Mouse (Mus musculus): ENCODE data around the gene Zfp110.

GRCm38 (mm10) chr7:12787333-12787732 lies 47.2 kb upstream of the Zfp110 start:
- TF ChIP-seq MAX (IDR thresholded peaks at IDR 0.05; ENCODE audit: low read depth) (no peak), POLR2A (IDR thresholded peaks at IDR 0.05; ENCODE audit: insufficient read length, low read depth) (no peak), E2F4 (IDR thresholded peaks at IDR 0.05; ENCODE audit: insufficient read depth) (no peak)

Data from myocyte (in vitro differentiated cells).